Mouse (Mus musculus): ENCODE data around the gene Taf8.

The Taf8 gene

DNA sequence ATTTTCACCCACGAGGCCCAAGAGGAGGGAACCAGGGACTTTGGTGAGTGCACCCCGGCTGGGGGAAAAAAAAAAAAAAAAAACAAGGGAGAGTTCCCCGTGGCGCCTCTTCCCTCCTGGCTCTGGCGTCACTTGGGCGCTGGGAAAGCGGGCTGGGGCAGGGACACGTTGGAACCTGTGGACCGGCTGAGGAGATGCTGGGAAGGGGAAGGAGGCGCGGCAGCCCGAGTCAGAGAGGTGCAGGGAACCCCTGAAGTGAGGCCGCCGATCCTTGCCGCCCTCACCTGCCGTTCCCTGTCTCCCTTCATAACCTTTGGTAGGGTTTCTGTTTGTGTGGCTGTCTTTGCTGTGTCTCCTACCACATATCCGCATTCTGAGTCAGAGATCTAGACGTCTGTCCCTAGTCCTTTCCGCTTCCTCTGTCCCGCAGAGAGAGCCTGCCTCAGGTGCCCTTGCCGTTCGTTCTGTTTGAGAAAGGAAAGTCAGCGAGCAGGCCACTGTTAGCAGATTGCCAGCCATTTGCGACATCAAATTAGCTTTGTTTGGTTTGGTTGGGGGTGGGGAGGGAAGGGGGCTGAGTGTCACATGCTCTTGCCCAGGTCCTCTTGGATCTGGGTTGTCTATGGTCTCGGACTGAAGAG is 65.1 kb downstream of the Taf8 start, which contains the start of gene 1700001C19Rik:
Gene 1700001C19Rik, minus strand, starts transcription at position 470 of the 641 bp plus-strand sequence.
- no peak for DNase-seq (ENCODE audit: extremely low spot score, low read depth, low spot score)

DNA sequence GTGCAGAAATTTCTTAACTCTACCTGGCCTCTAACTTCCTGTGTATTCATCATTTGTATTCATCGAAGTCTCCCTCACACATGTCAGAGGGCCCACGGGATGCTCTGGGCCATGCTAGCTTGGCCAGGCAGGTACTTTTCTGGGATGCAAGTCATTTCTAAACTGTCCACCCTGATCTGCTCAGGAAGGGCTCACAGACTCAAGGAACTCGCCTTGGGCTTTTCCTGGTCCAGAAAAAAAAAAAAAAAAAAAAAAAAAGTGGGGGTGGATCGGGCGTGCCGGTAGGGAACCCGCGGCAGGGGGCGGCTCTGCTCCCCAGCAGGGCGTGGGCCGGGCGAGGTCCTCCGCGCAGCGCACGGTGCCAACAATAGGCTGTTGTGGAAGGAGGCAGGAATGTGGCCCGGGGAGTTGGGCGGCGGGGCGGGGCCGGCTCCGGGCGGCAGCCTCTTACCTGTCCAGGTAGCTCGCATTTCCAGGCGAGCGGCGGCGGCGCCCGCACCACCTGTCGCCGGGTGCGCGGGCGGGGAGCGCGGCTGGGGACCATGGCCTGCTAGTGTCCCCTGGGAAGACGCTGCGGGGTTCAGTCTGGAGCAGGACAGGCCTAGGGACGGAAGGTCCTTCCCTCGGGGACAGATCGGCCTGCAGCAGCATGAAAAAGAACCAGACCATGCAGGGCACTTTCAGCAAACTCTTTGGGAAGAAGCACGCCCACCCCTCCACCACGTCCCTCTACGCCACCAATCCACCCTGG is 65.8 kb downstream of the Taf8 start, which contains the start of gene AI661453:
Gene AI661453, plus strand, starts transcription at position 460 of the 751 bp plus-strand sequence.
- DNase-seq (ENCODE audit: extremely low spot score, low read depth, low spot score) = no peak

Measured in hindlimb bud, embryonic 11.5 days (tissue).